Comparison of ENCODE assay signal across 11 mouse cellular contexts in the genomic region with DNA sequence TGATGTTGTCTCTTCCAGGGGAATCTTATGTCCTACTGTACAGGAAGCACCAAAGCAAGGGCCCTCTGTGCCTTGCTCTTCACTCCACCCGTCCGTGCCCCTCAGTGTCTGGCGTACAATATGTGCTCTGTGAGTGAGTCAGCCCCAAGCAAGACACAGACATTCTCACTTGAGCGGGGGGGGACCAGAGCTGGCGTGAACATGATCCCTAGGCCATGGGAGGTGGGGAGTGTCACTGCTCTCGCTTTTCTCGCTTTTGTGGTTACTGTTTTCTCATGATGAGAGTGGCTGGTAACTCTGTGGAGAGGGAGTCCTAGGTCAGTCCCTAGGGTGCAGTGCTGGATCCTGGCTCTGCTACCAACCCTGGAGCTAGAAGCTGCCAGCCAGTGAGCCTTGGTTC. TPM values are rescaled to one million over a fixed set of nuclear protein-coding genes. Genes with fewer than 3 reads are reported as not detected.
A peak's percentile ranks its signal among the peaks of the same experiment; 100 is the strongest.
DNase-seq lines count a peak whose midpoint lies in the region; ATAC-seq lines count a peak whose summit lies in the region.
"Had no signal": no experiment of that assay in that cellular context is flagged by ENCODE, and none has a peak within 500 bp of the region (broad histone marks: within the 10 kb centered on the region; RNA-seq: fewer than 3 reads in every experiment).

No protein-coding gene starts in this region.

- H3K4me3 ChIP-seq in limb, embryonic 12.5 days (replicated peaks), result no peak overlapping the region
- no peak overlapping the region for H3K4me3 ChIP-seq in limb, embryonic 10.5 days
- H3K4me3 ChIP-seq in liver, embryonic 15.5 days (replicated peaks), result peak overlapping the region; percentile 95

- 0 out of 2 replicates have a peak overlapping the region, but pooled peaks have one; percentile 23 for H3K9ac ChIP-seq in limb, embryonic 12.5 days (replicated peaks)
- H3K9ac ChIP-seq in liver, embryonic 15.5 days, result 0 out of 2 replicates have a peak overlapping the region, but pooled peaks have one; percentile 25

- 71% methylated on average over 7 of the region's 7 CpGs for WGBS in limb, embryonic 12.5 days
- 69% methylated on average over 7 of the region's 7 CpGs for WGBS in limb, embryonic 10.5 days
- 72% methylated on average over 7 of the region's 7 CpGs for WGBS in liver, embryonic 15.5 days (ENCODE audit: insufficient replicate concordance)

- no peaks in the 10 kb centered on the region for H3K9me3 ChIP-seq in limb, embryonic 12.5 days
- H3K9me3 ChIP-seq in limb, embryonic 10.5 days (replicated peaks), result no peaks in the 10 kb centered on the region
- H3K9me3 ChIP-seq in liver, embryonic 15.5 days (replicated peaks), result no peaks in the 10 kb centered on the region

- peaks cover 26% of the 10 kb centered on the region for H3K4me1 ChIP-seq in limb, embryonic 12.5 days (replicated peaks)
- H3K4me1 ChIP-seq in limb, embryonic 10.5 days, result peaks cover 30% of the 10 kb centered on the region
- H3K4me1 ChIP-seq in liver, embryonic 15.5 days (replicated peaks), result peaks cover 86% of the 10 kb centered on the region

- H3K27me3 ChIP-seq in limb, embryonic 12.5 days, result no peaks in the 10 kb centered on the region
- H3K27me3 ChIP-seq in limb, embryonic 10.5 days (ENCODE audit: low read depth, poor library complexity, severe bottlenecking), result no peaks in the 10 kb centered on the region
- no peaks in the 10 kb centered on the region for H3K27me3 ChIP-seq in liver, embryonic 15.5 days
- H3K27me3 ChIP-seq: CH12.LX had no signal

- H3K4me2 ChIP-seq in limb, embryonic 12.5 days, result 0 out of 2 replicates have a peak overlapping the region, but pooled peaks have one; percentile 6
- H3K4me2 ChIP-seq in liver, embryonic 15.5 days, result peak overlapping the region; percentile 92

- peaks cover 11% of the 10 kb centered on the region; the same call in 1 of the 2 replicates for H3K36me3 ChIP-seq in limb, embryonic 12.5 days
- H3K36me3 ChIP-seq in limb, embryonic 10.5 days, result peaks cover 13% of the 10 kb centered on the region; the same call in 1 of the 2 replicates
- peaks cover 39% of the 10 kb centered on the region for H3K36me3 ChIP-seq in liver, embryonic 15.5 days (replicated peaks)

- ATAC-seq in limb, embryonic 12.5 days (ENCODE audit: insufficient number of reproducible peaks, insufficient read depth, low FRiP score, low TSS enrichment, low read depth), result no peak
- ATAC-seq in liver, embryonic 15.5 days (ENCODE audit: insufficient read depth), result no peak
- ATAC-seq in activated CD4-positive, CD25-positive, alpha-beta regulatory T cell, adult 4 months, result no peak
- ATAC-seq: inflammation-experienced regulatory T-cells, adult 6 months had no signal

- no peak overlapping the region for H3K27ac ChIP-seq in limb, embryonic 12.5 days
- no peak overlapping the region; the same call in 1 of the 2 replicates for H3K27ac ChIP-seq in limb, embryonic 10.5 days
- peak overlapping the region; percentile 98 for H3K27ac ChIP-seq in liver, embryonic 15.5 days (replicated peaks)

- peak; percentile 38 for DNase-seq in cerebellum, adult 9-11 months
- DNase-seq in cerebellum, adult 8-10 months, result no peak
- no peak for DNase-seq in limb, embryonic 10.5 days (ENCODE audit: low spot score)
- peak; percentile 80 for DNase-seq in brain, adult 2 months (ENCODE audit: low read depth, low spot score)
- DNase-seq in spleen, adult 12 weeks (ENCODE audit: low spot score), result no peak
- DNase-seq: adrenal gland, postnatal 25 days had no signal

RNA-seq across cellular contexts. Expression of a gene that starts 2.6 kb away (rescaled TPM):
- 93.3 and 94.1 TPM in 2 replicates for polyA plus RNA-seq in limb, embryonic 12.5 days (2016; fragmentation: Nextera tagmentation; extraction: Ambion mirVana)
- polyA plus RNA-seq in limb, embryonic 10.5 days (2016; fragmentation: Nextera tagmentation; extraction: Ambion mirVana), result 84.6 and 92.5 TPM in 2 replicates
- polyA plus RNA-seq in liver, embryonic 15.5 days (2015; fragmentation: Nextera tagmentation; extraction: Ambion mirVana), result 67.6 and 73.8 TPM in 2 replicates
- 10 to 100 TPM; 13.4 to 15.5 TPM for polyA plus RNA-seq in activated CD4-positive, CD25-positive, alpha-beta regulatory T cell, adult 4 months (2017; shearing (Covaris generic))

RNA-seq across cellular contexts. Expression of a gene that starts 24.9 kb away (rescaled TPM):
- 27.5 and 28.0 TPM in 2 replicates for polyA plus RNA-seq in limb, embryonic 12.5 days (2016; fragmentation: Nextera tagmentation; extraction: Ambion mirVana)
- polyA plus RNA-seq in limb, embryonic 10.5 days (2016; fragmentation: Nextera tagmentation; extraction: Ambion mirVana), result 26.7 and 27.3 TPM in 2 replicates
- 25.2 and 27.9 TPM in 2 replicates for polyA plus RNA-seq in liver, embryonic 15.5 days (2015; fragmentation: Nextera tagmentation; extraction: Ambion mirVana)
- polyA plus RNA-seq in activated CD4-positive, CD25-positive, alpha-beta regulatory T cell, adult 4 months (2017; shearing (Covaris generic)), result 10 to 100 TPM; 14.2 to 14.4 TPM

Comparison
In these comparisons a context has a peak if more than half of its experiments do, and no peak if none do; other contexts are left out.
1. DNase-seq: peak in cerebellum, adult 9-11 months (single experiment) and brain, adult 2 months (single experiment); none in cerebellum, adult 8-10 months (single experiment), limb, embryonic 10.5 days (single experiment) and spleen, adult 12 weeks (single experiment).